Mouse (Mus musculus) kidney, adult 2 months (tissue): Measurements from ENCODE around the gene Otc. TPM values are rescaled to one million over a fixed set of nuclear protein-coding genes. Genes with fewer than 3 reads are reported as not detected.

Experiments used
- DNase-seq: peaks from one replicate; pipeline ENCODE4 v3.0.0; 2021
- H3K27ac ChIP-seq: fragments of 200-500 bp; 2 replicates; pipeline ENCODE4 v1.5.1; 2012; ENCODE audit warnings: low read depth, low read length, control low read depth, inconsistent platforms; ENCODE audit not compliant: insufficient read depth
- H3K27me3 ChIP-seq: fragments of 200-500 bp; replicated peaks from 2 replicates; pipeline ENCODE4 v1.6.1; 2012; ENCODE audit warnings: mild to moderate bottlenecking, moderate library complexity, low read length, inconsistent platforms; ENCODE audit not compliant: control insufficient read depth, insufficient read depth
- H3K36me3 ChIP-seq: fragments of 200-500 bp; 2 replicates; pipeline ENCODE4 v1.6.1; 2012; ENCODE audit warnings: mild to moderate bottlenecking, moderate library complexity, low read length, inconsistent platforms; ENCODE audit not compliant: control insufficient read depth, insufficient read depth
- H3K4me1 ChIP-seq: fragments of 200-500 bp; 2 replicates; pipeline ENCODE4 v1.6.1; 2011; ENCODE audit warnings: low read length; ENCODE audit not compliant: control insufficient read depth, insufficient read depth
- H3K4me3 ChIP-seq: fragments of 200-500 bp; 2 replicates; pipeline ENCODE4 v1.5.1; 2011; ENCODE audit warnings: mild to moderate bottlenecking, low read depth, low read length, control low read depth; ENCODE audit not compliant: insufficient read depth
- CTCF ChIP-seq: fragments of 200-500 bp; conservative IDR thresholded peaks from 2 replicates; pipeline ENCODE4 v1.5.1; 2011; ENCODE audit warnings: low read depth, mild to moderate bottlenecking, control low read depth, low read length, moderate library complexity, mixed read lengths; ENCODE audit not compliant: insufficient read depth, insufficient read length
- POLR2A ChIP-seq: fragments of 200-500 bp; IDR thresholded peaks from one replicate; pipeline ENCODE4 v1.6.1; 2011; ENCODE audit warnings: low read depth, low read length, control low read depth
- WGBS: fragments of 180-500 bp; shearing (Covaris S2); methylation state at CpG from one replicate; pipeline ENCODE4 v1.1.7; 2018; 5-methylcytosine and 5-hydroxymethylcytosine counted together
- polyA plus RNA-seq: library from polyadenylated mRNA; depleted of rRNA; stranded (reverse); fragments of >200 nt; gene quantifications from 2 replicates; pipeline ENCODE4 v1.2.3, GENCODE M21; 2012

Gene Otc
- polyA plus RNA-seq, 1 experiment, result not detected

- no peak overlapping the region for H3K4me3 ChIP-seq
- H3K36me3 ChIP-seq, result no peaks in the 10 kb centered on the region
- TF ChIP-seq CTCF (no peak), POLR2A (no peak)
- no peaks in the 10 kb centered on the region for H3K4me1 ChIP-seq
- 67% methylated on average over 3 of the region's 3 CpGs for WGBS
- no peak overlapping the region for H3K27ac ChIP-seq
- no peaks in the 10 kb centered on the region for H3K27me3 ChIP-seq
- no peak for DNase-seq
Measured at GRCm38 (mm10) chrX:10243916-10244315, 8.2 kb upstream of the Otc start.

GRCm38 (mm10) chrX:10251357-10251756 is 748 bp upstream of the Otc start:
- no peak for TF ChIP-seq CTCF
- no peak for TF ChIP-seq POLR2A
- no peak overlapping the region for H3K27ac ChIP-seq
- no peak overlapping the region for H3K4me3 ChIP-seq
- no peaks in the 10 kb centered on the region for H3K27me3 ChIP-seq
- no peak for DNase-seq
- no peaks in the 10 kb centered on the region for H3K4me1 ChIP-seq
- no peaks in the 10 kb centered on the region for H3K36me3 ChIP-seq

GRCm38 (mm10) chrX:10257774-10258173 is 5.7 kb downstream of the Otc start:
- H3K4me1 ChIP-seq, result no peaks in the 10 kb centered on the region
- TF ChIP-seq CTCF (no peak), POLR2A (no peak)
- H3K36me3 ChIP-seq, result no peaks in the 10 kb centered on the region
- no peak overlapping the region for H3K4me3 ChIP-seq
- 69% methylated on average over 1 of the region's 1 CpGs for WGBS
- no peak overlapping the region for H3K27ac ChIP-seq
- no peak for DNase-seq
- H3K27me3 ChIP-seq, result no peaks in the 10 kb centered on the region

- 73% methylated on average over 5 of the region's 5 CpGs for WGBS
- Histone ChIP-seq H3K36me3 (no peaks in the 10 kb centered on the region), H3K27ac (no peak overlapping the region), H3K4me1 (no peaks in the 10 kb centered on the region), H3K27me3 (no peaks in the 10 kb centered on the region), H3K4me3 (no peak overlapping the region)
- no peak for TF ChIP-seq POLR2A
- no peak for TF ChIP-seq CTCF
- no peak for DNase-seq
Measured at GRCm38 (mm10) chrX:10258260-10258659, 6.2 kb downstream of the Otc start.

GRCm38 (mm10) chrX:10268308-10268707 is 16.2 kb downstream of the Otc start:
- H3K4me3 ChIP-seq, result no peak overlapping the region
- no peaks in the 10 kb centered on the region for H3K27me3 ChIP-seq
- TF ChIP-seq CTCF, result no peak
- no peak for TF ChIP-seq POLR2A
- H3K36me3 ChIP-seq, result no peaks in the 10 kb centered on the region
- H3K4me1 ChIP-seq, result no peaks in the 10 kb centered on the region
- 61% methylated on average over 3 of the region's 3 CpGs for WGBS
- no peak for DNase-seq
- H3K27ac ChIP-seq, result no peak overlapping the region

GRCm38 (mm10) chrX:10268761-10269437 is 16.8 kb downstream of the Otc start:
- no peak for TF ChIP-seq POLR2A
- Histone ChIP-seq H3K27me3 (no peaks in the 10 kb centered on the region), H3K4me3 (no peak overlapping the region), H3K36me3 (no peaks in the 10 kb centered on the region), H3K4me1 (no peaks in the 10 kb centered on the region), H3K27ac (no peak overlapping the region)
- 78% methylated on average over 4 of the region's 4 CpGs for WGBS
- no peak for DNase-seq

- Histone ChIP-seq H3K4me1 (no peaks in the 10 kb centered on the region), H3K36me3 (no peaks in the 10 kb centered on the region), H3K27ac (no peak overlapping the region), H3K27me3 (no peaks in the 10 kb centered on the region), H3K4me3 (no peak overlapping the region)
- TF ChIP-seq POLR2A, result no peak
- TF ChIP-seq CTCF, result no peak
- DNase-seq, result no peak
- 90% methylated on average over 14 of the region's 14 CpGs for WGBS
Measured at GRCm38 (mm10) chrX:10297341-10297740, 45.2 kb downstream of the Otc start.

- 84% methylated on average over 4 of the region's 4 CpGs for WGBS
- Histone ChIP-seq H3K4me3 (no peak overlapping the region), H3K27me3 (no peaks in the 10 kb centered on the region), H3K36me3 (no peaks in the 10 kb centered on the region), H3K27ac (no peak overlapping the region), H3K4me1 (no peaks in the 10 kb centered on the region)
- no peak for DNase-seq
- TF ChIP-seq CTCF, result no peak
- TF ChIP-seq POLR2A, result no peak
Measured at GRCm38 (mm10) chrX:10318176-10318575, 66.1 kb downstream of the Otc start.
